15 mouse cellular contexts compared by ENCODE assay signal in the genomic region with DNA sequence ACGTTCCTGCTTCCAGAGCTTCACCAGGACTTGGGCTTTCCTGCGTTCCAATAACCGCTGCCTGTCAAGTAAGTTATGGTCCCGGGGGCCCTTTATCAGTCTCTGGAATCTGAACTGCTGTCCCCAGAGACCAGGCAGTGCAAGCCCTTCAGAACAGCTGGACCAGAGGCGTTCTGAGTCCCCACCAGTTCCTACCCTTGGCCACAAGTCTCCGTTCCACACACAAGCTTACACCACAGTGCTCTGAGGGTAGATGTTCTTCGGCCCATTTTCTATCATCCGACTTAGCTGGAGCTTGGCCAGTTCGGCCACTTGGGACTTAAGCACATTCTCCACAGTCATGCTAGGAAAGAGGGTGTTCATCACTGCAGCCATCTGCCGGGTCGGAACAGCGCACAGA. TPM values are rescaled to one million over a fixed set of nuclear protein-coding genes. Genes with fewer than 3 reads are reported as not detected.
"Had no signal": no experiment of that assay in that cellular context is flagged by ENCODE, and none has a peak within 500 bp of the region (broad histone marks: within the 10 kb centered on the region; RNA-seq: fewer than 3 reads in every experiment).

No protein-coding gene starts in this region.

- H3K36me3 ChIP-seq: intestine, embryonic 15.5 days; lung, embryonic 15.5 days had no signal

- DNase-seq: liver; liver, embryonic 13.5 days; liver, postnatal 0 days; lung, postnatal 14 days; right cerebral cortex, postnatal 14 days had no signal

- H3K4me3 ChIP-seq: intestine, embryonic 15.5 days; layer of hippocampus, adult 2 months; limb, embryonic 12.5 days; liver, embryonic 13.5 days; lung, embryonic 15.5 days; megakaryocyte, embryonic 14.5 days; midbrain, embryonic 15.5 days; neural tube, embryonic 12.5 days had no signal

- H3K9ac ChIP-seq: intestine, embryonic 15.5 days; limb, embryonic 12.5 days; liver, embryonic 13.5 days; liver, postnatal 0 days; lung, embryonic 15.5 days; midbrain, embryonic 15.5 days; neural tube, embryonic 12.5 days had no signal

- ATAC-seq: intestine, embryonic 15.5 days; liver, postnatal 0 days; midbrain, embryonic 15.5 days had no signal

- H3K27ac ChIP-seq: intestine, embryonic 15.5 days; layer of hippocampus, adult 2 months; limb, embryonic 12.5 days; liver, embryonic 13.5 days; lung, embryonic 15.5 days; macrophage; midbrain, embryonic 15.5 days; neural tube, embryonic 12.5 days had no signal

- H3K9me3 ChIP-seq: intestine, embryonic 15.5 days; limb, embryonic 12.5 days; liver, embryonic 13.5 days; lung, embryonic 15.5 days; megakaryocyte, embryonic 14.5 days; midbrain, embryonic 15.5 days; neural tube, embryonic 12.5 days had no signal

- H3K27me3 ChIP-seq: intestine, embryonic 15.5 days; limb, embryonic 12.5 days; liver, embryonic 13.5 days; lung, embryonic 15.5 days; midbrain, embryonic 15.5 days; neural tube, embryonic 12.5 days had no signal

- H3K4me2 ChIP-seq: intestine, embryonic 15.5 days; limb, embryonic 12.5 days; liver, embryonic 13.5 days; lung, embryonic 15.5 days; midbrain, embryonic 11.5 days; midbrain, embryonic 15.5 days; neural tube, embryonic 12.5 days had no signal

RNA-seq across cellular contexts. Expression of a gene that starts 8.2 kb away (rescaled TPM):
- polyA plus RNA-seq: macrophage had no signal

RNA-seq across cellular contexts. Expression of a gene that starts 17.0 kb away (rescaled TPM):
- polyA plus RNA-seq: liver, postnatal 0 days; macrophage had no signal

RNA-seq across cellular contexts. Expression of a gene that starts 26.4 kb away (rescaled TPM):
- polyA plus RNA-seq: limb, embryonic 12.5 days; liver, embryonic 13.5 days; liver, postnatal 0 days; macrophage; small intestine, adult 2 months had no signal
